Mouse (Mus musculus): ENCODE results near the gene Car5a.

GRCm38 (mm10) chr8:121978670-121979069, 34.0 kb upstream of the Car5a start:
- TF ChIP-seq CTCF (IDR thresholded peaks at IDR 0.05; ENCODE audit: low read depth, low read length) (no peak), GATA2 (IDR thresholded peaks at IDR 0.05; ENCODE audit: borderline replicate concordance, low read depth, low read length) (no peak)
